Mouse (Mus musculus): ENCODE measurements around the gene Rpl11.

Rpl11 gene

DNA sequence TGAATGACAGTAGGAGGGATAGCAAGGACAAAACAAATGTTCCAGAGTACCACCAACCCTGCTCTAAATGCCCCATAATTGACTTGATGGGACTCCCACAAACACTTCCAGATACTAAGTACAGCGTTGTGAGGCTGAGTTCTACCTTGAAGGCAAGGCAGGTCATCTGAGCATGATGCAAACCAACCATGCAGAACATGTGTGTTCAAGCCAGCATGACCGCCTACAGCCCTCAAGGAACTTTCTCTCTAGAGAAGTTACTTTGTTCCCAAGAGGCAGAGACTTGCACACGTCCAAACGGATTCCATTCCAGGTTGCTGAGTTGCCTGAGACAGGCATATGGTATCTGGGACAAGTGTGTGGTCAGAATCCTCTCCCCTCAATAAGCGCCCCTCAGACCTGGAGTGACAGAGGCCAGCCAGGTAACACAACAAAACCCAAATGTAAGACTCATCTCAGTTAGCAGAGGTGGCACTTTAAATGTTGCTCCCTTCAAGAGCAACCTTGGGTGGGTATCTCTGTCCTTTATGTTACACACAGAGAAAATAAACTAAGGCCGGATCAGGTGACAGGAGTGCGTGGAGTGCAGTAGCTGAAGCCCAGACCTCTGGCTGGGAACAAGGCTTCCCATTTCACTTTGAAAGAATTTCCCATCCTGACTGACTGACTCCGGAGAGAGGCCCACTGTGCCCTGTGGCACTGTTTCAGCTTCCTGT is 25.7 kb downstream of the Rpl11 start:
- no peak for DNase-seq (ENCODE audit: low spot score in 2 of 2)

GRCm38 (mm10) chr4:136025350-136025749 is 27.9 kb downstream of the Rpl11 start:
- no peak for DNase-seq (ENCODE audit: low spot score in 2 of 2)

GRCm38 (mm10) chr4:136022924-136023323 is 30.3 kb downstream of the Rpl11 start:
- DNase-seq (ENCODE audit: low spot score in 2 of 2): no peak

DNA sequence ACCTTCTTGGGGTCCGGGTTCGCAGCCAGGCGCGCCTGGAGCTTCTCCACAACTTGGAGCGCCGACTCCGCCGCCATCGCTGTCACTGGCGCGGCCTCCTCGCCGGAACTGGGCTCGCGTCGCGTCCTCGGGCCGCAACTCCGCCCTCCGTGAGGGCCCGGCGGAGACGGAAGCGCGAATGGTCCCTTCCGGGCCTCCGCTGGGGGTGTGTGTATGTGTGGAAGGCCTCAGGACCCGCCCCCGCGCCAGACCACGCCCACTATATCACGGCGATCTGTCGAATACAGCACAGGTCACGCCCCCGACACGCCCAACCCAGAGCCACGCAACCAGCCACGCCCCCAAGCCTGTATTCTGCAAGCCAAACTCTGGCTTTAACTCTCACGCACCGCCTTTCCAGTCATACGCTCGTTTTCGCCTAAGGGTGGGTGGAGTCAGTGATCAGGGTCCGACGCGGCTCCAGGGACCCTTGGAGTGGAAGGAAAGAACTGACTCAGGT is 31.6 kb downstream of the Rpl11 start, which contains the start of gene Eloa:
Eloa (minus strand) TSS at position 215 of the 499 bp plus-strand sequence.
- peak; percentile 99 to 100 for DNase-seq (ENCODE audit: low spot score in 2 of 2)

- no peak for DNase-seq (ENCODE audit: low spot score in 2 of 2)
Measured at GRCm38 (mm10) chr4:136020743-136021548, 32.3 kb downstream of the Rpl11 start.

GRCm38 (mm10) chr4:136016059-136016602 is 37.1 kb downstream of the Rpl11 start:
- DNase-seq (ENCODE audit: low spot score in 2 of 2): no peak

DNA sequence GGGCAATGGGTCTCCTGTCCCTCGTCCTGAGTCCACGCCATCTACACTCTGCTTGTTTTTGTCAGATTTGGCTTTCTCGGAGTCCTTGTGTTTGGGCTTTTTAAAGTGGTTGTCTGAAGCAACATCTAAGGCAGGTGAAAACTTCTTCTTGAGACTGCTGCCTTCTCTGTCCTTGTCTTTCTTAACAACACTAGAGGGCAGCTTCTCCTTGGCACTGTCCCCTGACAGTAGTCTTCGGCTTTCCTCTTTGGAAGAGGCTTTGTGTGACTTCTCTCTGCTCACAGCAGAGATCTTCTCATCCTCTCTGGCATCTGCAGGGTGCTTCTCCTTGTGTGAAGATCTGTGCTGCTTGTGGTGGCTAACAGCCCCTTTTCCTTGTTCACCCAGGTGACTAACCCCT is 42.6 kb downstream of the Rpl11 start:
- no peak for DNase-seq (ENCODE audit: low spot score in 2 of 2)

GRCm38 (mm10) chr4:136008782-136009447 is 44.3 kb downstream of the Rpl11 start:
- DNase-seq (ENCODE audit: low spot score in 2 of 2): no peak

DNA sequence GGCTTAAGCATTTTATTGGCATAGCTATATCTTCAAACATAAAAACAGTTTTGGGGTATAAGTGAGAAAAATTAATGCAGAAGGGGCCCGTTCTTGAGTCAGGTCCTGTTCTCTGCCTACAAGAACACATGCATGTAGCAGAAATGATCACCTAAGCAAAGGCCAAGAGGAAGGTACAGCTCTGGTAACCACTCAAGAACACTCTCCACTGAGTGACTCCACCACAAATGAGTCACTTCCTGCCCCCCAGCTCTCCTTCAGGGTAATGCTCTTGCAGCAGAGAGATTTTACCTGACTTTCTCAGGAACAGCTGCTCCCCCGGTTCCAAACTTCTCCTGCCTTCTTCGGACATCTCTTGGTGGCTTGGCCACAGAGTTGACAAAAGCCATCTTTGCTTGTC is 46.4 kb downstream of the Rpl11 start:
- DNase-seq (ENCODE audit: low spot score in 2 of 2): no peak

DNA sequence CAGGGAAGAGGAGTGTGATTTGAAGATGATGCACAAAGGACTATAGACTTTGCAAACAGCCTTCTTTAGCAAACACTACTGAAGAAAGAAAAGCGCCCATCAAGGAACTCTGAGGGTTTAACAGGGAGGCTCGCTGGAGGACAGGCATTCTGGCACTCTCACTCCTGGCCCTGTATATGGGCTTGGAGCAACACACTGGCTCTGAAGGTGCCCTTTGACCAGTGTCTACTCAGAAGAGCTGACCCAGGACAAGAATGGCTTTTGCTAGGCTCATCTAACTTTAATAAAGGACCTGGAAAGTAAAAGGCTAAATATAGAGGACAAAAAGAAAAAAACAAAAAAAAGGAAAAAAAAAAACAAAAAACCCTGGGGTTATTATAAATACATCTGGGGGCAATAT is 48.3 kb downstream of the Rpl11 start:
- no peak for DNase-seq (ENCODE audit: low spot score in 2 of 2)

GRCm38 (mm10) chr4:136004107-136004675 is 49.0 kb downstream of the Rpl11 start:
- no peak for DNase-seq (ENCODE audit: low spot score in 2 of 2)

GRCm38 (mm10) chr4:135995118-135995517 is 58.1 kb downstream of the Rpl11 start:
- DNase-seq (ENCODE audit: low spot score in 2 of 2): no peak

GRCm38 (mm10) chr4:135993941-135994340 is 59.3 kb downstream of the Rpl11 start:
- DNase-seq (ENCODE audit: low spot score in 2 of 2): no peak

DNA sequence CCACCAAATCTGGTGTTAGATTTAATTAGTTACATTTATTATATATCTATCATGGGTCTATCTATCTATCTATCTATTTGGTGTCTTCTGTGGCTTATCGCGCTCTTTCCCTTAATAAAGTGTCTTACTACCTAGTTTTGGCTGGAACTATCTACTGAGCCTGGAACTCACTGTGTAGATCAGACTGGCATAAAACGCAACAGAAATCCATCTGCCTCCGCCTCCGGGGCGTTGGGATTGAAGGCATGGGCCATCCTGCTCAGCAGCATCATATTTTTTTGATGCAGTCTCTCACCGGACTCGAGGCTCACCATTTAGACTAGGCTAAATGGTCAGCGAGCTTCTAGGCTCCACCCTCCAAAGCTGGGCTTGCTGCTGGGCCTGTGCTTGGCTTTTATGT is 65.5 kb downstream of the Rpl11 start:
- no peak for DNase-seq (ENCODE audit: low spot score in 2 of 2)

- DNase-seq (ENCODE audit: low spot score in 2 of 2): peak; percentile 87 to 89
Measured at GRCm38 (mm10) chr4:135986943-135987710, 66.1 kb downstream of the Rpl11 start, which contains the start of gene Pithd1. Gene Pithd1 (minus strand): TSS chr4:135987264.

DNA sequence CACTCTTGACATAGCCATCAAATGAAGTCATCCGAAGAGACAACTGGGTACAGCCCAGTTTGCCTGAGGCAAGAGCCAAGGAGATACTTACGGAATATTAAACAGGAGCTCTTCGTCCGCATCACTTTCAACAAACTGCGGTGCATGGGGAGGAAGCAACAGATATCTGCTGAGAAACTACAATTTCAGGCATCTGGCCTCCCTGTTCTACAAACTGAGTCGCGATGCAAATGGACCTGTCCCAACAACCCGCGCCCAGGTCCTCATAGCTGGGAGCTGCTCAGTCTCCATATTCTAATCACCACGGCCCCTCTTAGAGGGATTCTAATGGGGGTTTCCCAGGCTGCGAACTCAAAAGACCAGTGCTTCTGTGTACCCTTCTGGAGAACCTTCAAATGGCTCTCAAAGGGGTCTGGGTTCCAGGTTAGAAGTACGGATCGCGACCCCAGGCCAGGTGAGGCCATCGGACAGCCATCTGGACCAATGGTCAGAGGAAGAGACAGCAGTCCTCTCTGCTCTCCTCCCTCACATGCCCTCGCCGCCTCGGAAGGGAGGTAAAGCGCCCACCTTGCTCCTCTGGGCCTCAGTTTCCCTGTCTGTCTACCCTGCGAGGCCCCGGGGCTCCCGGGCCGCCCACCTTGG is 66.8 kb downstream of the Rpl11 start:
- DNase-seq (ENCODE audit: low spot score in 2 of 2): no peak

DNA sequence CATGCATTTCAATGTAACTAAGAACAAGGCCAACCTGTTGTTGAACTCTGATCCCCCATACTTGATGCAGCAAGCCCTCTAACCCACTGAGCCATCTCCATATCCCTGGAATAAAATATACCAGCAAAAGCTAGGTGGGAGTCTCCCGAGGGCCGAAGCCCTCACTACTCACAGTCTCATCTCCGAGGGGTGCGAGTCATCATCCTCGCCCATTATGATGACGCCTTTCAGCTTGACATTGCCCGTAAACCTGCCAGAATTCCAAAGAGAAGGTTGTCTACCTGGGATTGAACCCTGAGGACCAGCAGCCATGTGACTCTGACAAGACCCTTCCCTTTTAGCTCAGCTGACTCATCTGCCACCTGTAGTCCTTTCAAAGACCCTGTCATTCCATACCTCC is 67.5 kb downstream of the Rpl11 start:
- DNase-seq (ENCODE audit: low spot score in 2 of 2): no peak

DNA sequence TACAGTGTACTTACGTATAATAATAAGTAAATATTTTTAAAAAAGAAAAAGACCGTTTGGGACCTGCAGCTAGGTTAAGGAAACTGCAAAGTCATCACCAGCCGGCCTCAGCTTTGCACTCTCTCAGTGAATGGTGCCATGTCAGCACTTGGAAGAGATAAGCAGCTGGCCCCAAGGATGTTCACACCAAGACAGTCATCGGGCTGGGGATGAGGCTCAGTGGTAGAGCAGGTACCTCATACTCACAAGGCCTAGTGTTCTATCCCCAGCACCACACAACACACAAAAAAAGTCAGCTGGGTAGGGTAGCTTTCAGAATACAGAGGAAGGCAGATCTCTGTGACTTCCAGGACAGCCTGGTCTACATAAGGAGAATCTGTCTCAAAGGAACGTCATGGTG is 68.0 kb downstream of the Rpl11 start:
- no peak for DNase-seq (ENCODE audit: low spot score in 2 of 2)

- no peak for DNase-seq (ENCODE audit: low spot score in 2 of 2)
Measured at GRCm38 (mm10) chr4:135984556-135984955, 68.7 kb downstream of the Rpl11 start.

GRCm38 (mm10) chr4:135981524-135982063 is 71.6 kb downstream of the Rpl11 start:
- DNase-seq (ENCODE audit: low spot score in 2 of 2): peak; percentile 69 to 81
